In the genomic region with DNA sequence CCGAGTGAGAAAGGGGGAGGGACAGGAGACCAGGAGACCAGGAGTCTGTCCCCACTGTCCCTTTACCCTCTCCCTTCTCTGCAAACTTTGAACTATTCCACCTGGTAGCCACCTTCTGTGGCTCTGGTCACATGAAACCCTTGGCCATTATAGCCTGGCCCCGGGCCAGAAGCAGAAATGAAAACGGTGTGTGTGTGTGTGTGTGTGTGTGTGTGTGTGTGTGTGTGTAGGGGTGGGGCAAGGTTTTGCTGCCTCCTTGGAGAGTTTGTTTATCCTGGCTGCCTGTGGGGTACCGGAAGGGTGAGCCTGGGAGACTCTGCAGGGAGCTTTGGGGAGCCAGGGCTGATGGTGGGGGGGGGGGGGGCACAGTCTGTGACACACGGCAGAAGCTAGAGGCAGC, we compare ENCODE assay signal across 18 mouse cellular contexts. TPM values are rescaled to one million over a fixed set of nuclear protein-coding genes. Genes with fewer than 3 reads are reported as not detected.
DNase-seq lines count a peak whose midpoint lies in the region; ATAC-seq and TF ChIP-seq lines count a peak whose summit lies in the region.
"Had no signal": no experiment of that assay in that cellular context is flagged by ENCODE, and none has a peak within 500 bp of the region (broad histone marks: within the 10 kb centered on the region; RNA-seq: fewer than 3 reads in every experiment).

No protein-coding gene starts in this region.

- H3K4me2 ChIP-seq in kidney, embryonic 15.5 days = peak overlapping the region; percentile 19
- H3K4me2 ChIP-seq: hindbrain, embryonic 13.5 days; limb, embryonic 15.5 days; midbrain, embryonic 12.5 days had no signal

- H3K9ac ChIP-seq in kidney, embryonic 15.5 days = no peak overlapping the region
- H3K9ac ChIP-seq: forebrain, postnatal 0 days; hindbrain, embryonic 13.5 days; limb, embryonic 15.5 days; midbrain, embryonic 12.5 days had no signal

- no peaks in the 10 kb centered on the region for H3K9me3 ChIP-seq in kidney, embryonic 15.5 days (replicated peaks)
- H3K9me3 ChIP-seq: hindbrain, embryonic 13.5 days; limb, embryonic 15.5 days; midbrain, embryonic 12.5 days had no signal

- TF ChIP-seq POLR2A in small intestine, adult 2 months (IDR thresholded peaks at IDR 0.05; ENCODE audit: low read depth, low read length) = no peak

- H3K27ac ChIP-seq in layer of hippocampus, adult 2 months = peak overlapping the region; percentile 84
- H3K27ac ChIP-seq in kidney, embryonic 15.5 days = no peak overlapping the region
- H3K27ac ChIP-seq in small intestine, adult 2 months (ENCODE audit: insufficient read depth, low read depth, low read length) = peak overlapping the region; percentile 82
- H3K27ac ChIP-seq: hindbrain, embryonic 13.5 days; limb, embryonic 15.5 days; midbrain, embryonic 12.5 days had no signal

- DNase-seq in layer of hippocampus, adult 2 months (ENCODE audit: low spot score in 2 of 2) = no peak
- DNase-seq in layer of hippocampus, postnatal 14 days (ENCODE audit: low spot score in 2 of 2) = no peak
- DNase-seq in adipocyte (ENCODE audit: low spot score) (peak; percentile 43), MN1 (ENCODE audit: low spot score) (no peak)
- no peak for DNase-seq in embryo, embryonic 11 days
- no peak for DNase-seq in gastrocnemius, postnatal 25 days
- DNase-seq: forebrain, postnatal 0 days; gastrocnemius, postnatal 14 days had no signal

- 7% methylated on average over 5 of the region's 5 CpGs for WGBS in kidney, embryonic 15.5 days
- 8% methylated on average over 5 of the region's 5 CpGs for WGBS in small intestine, adult 2 months

- TF ChIP-seq CTCF in layer of hippocampus, adult 2 months (conservative IDR thresholded peaks at IDR 0.05) = no peak
- no peak for TF ChIP-seq CTCF in small intestine, adult 2 months (IDR thresholded peaks at IDR 0.05; ENCODE audit: extremely low read depth, insufficient read length, insufficient replicate concordance, low read depth, low read length)

- no peaks in the 10 kb centered on the region for H3K27me3 ChIP-seq in kidney, embryonic 15.5 days
- H3K27me3 ChIP-seq in small intestine, adult 2 months (ENCODE audit: control insufficient read depth, insufficient read depth, low read length) = no peaks in the 10 kb centered on the region
- H3K27me3 ChIP-seq: limb, embryonic 15.5 days had no signal

- no peak for ATAC-seq in kidney, embryonic 15.5 days (replicated peaks; ENCODE audit: low FRiP score)
- ATAC-seq: forebrain, postnatal 0 days had no signal

- no peaks in the 10 kb centered on the region for H3K36me3 ChIP-seq in kidney, embryonic 15.5 days
- no peaks in the 10 kb centered on the region for H3K36me3 ChIP-seq in small intestine, adult 2 months (ENCODE audit: control insufficient read depth, insufficient read depth, low read length)
- H3K36me3 ChIP-seq: hindbrain, embryonic 13.5 days; limb, embryonic 15.5 days; midbrain, embryonic 12.5 days had no signal

- peaks cover 52% of the 10 kb centered on the region for H3K4me1 ChIP-seq in kidney, embryonic 15.5 days
- peaks cover 60% of the 10 kb centered on the region for H3K4me1 ChIP-seq in small intestine, adult 2 months (ENCODE audit: control insufficient read depth, insufficient read depth, insufficient read length, low read length)

- H3K4me3 ChIP-seq in layer of hippocampus, adult 2 months = no peak overlapping the region
- no peak overlapping the region for H3K4me3 ChIP-seq in kidney, embryonic 15.5 days (replicated peaks)
- no peak overlapping the region for H3K4me3 ChIP-seq in small intestine, adult 2 months (ENCODE audit: low read depth, low read length)
- H3K4me3 ChIP-seq: erythroblast, embryonic 14.5 days; hindbrain, embryonic 13.5 days; limb, embryonic 15.5 days; midbrain, embryonic 12.5 days had no signal

RNA-seq across cellular contexts. Expression of a gene that starts 4.3 kb away (rescaled TPM):
- total RNA-seq in layer of hippocampus, adult 2 months (2021) = 10 to 100 TPM; 95.6 to 96.1 TPM
- total RNA-seq in layer of hippocampus, postnatal 14 days (2021) = 10 to 100 TPM; 71.0 to 73.2 TPM
- 17.2 and 20.4 TPM in 2 replicates for polyA plus RNA-seq in kidney, embryonic 15.5 days (2015; fragmentation: Nextera tagmentation; extraction: Ambion mirVana)
- 17.1 and 38.7 TPM in 2 replicates for polyA plus RNA-seq in small intestine, adult 2 months (2012; rRNA removed)
- 1 to 10 TPM; 7.6 to 7.7 TPM for total RNA-seq in gastrocnemius, postnatal 25 days (2021)

RNA-seq across cellular contexts. Expression of a gene that starts 35.0 kb away (rescaled TPM):
- 10 to 100 TPM; 29.9 to 34.9 TPM for total RNA-seq in layer of hippocampus, adult 2 months (2021)
- total RNA-seq in layer of hippocampus, postnatal 14 days (2021) = 10 to 100 TPM; 33.8 to 37.6 TPM
- 182 and 209 TPM in 2 replicates for polyA plus RNA-seq in kidney, embryonic 15.5 days (2015; fragmentation: Nextera tagmentation; extraction: Ambion mirVana)
- 11.8 and 21.1 TPM in 2 replicates for polyA plus RNA-seq in small intestine, adult 2 months (2012; rRNA removed)
- 10 to 100 TPM; 12.5 to 17.1 TPM for total RNA-seq in gastrocnemius, postnatal 25 days (2021)

RNA-seq across cellular contexts. Expression of a gene that starts 47.6 kb away (rescaled TPM):
- 100 to 1,000 TPM; 352 to 358 TPM for total RNA-seq in layer of hippocampus, adult 2 months (2021)
- total RNA-seq in layer of hippocampus, postnatal 14 days (2021) = 100 to 1,000 TPM; 337 to 342 TPM
- 287 and 316 TPM in 2 replicates for polyA plus RNA-seq in kidney, embryonic 15.5 days (2015; fragmentation: Nextera tagmentation; extraction: Ambion mirVana)
- polyA plus RNA-seq in small intestine, adult 2 months (2012; rRNA removed) = 24.4 and 42.0 TPM in 2 replicates
- 10 to 100 TPM; 58.8 to 62.0 TPM for total RNA-seq in gastrocnemius, postnatal 25 days (2021)

RNA-seq across cellular contexts. Expression of a gene that starts 56.8 kb away (rescaled TPM):
- total RNA-seq in layer of hippocampus, adult 2 months (2021) = not detected
- not detected for total RNA-seq in layer of hippocampus, postnatal 14 days (2021)
- not detected in 2 replicates for polyA plus RNA-seq in kidney, embryonic 15.5 days (2015; fragmentation: Nextera tagmentation; extraction: Ambion mirVana)
- polyA plus RNA-seq in small intestine, adult 2 months (2012; rRNA removed) = not detected in 2 replicates
- not detected for total RNA-seq in gastrocnemius, postnatal 25 days (2021)
- total RNA-seq: gastrocnemius, postnatal 14 days; left cerebral cortex, adult 8-10 months had no signal
- polyA plus RNA-seq: erythroblast, embryonic 14.5 days; forebrain, postnatal 0 days; heart, postnatal 0 days; hindbrain, embryonic 13.5 days; limb, embryonic 15.5 days; lung, embryonic 16.5 days; midbrain, embryonic 12.5 days; spleen, adult 2 months had no signal

Comparison
In these comparisons a context has a peak if more than half of its experiments do, and no peak if none do; other contexts are left out.
1. RNA of a gene that starts 4.3 kb away (total RNA-seq): 95.6 to 96.1 TPM in layer of hippocampus, adult 2 months and 71.0 to 73.2 TPM in layer of hippocampus, postnatal 14 days; 7.6 to 7.7 TPM in gastrocnemius, postnatal 25 days; every median in the first group is over 4 times any median in the second.
2. RNA of a gene that starts 47.6 kb away (total RNA-seq): 352 to 358 TPM in layer of hippocampus, adult 2 months and 337 to 342 TPM in layer of hippocampus, postnatal 14 days; 58.8 to 62.0 TPM in gastrocnemius, postnatal 25 days; every median in the first group is over 4 times any median in the second.